Mouse (Mus musculus): ENCODE measurements around the gene Wnk2.

Gene Wnk2

GRCm38 (mm10) chr13:49134491-49134890, 13.3 kb downstream of the Wnk2 start:
- DNase-seq = no peak

GRCm38 (mm10) chr13:49133125-49133524, 14.7 kb downstream of the Wnk2 start:
- DNase-seq = no peak

GRCm38 (mm10) chr13:49131946-49132687, 15.7 kb downstream of the Wnk2 start:
- no peak for DNase-seq

GRCm38 (mm10) chr13:49131342-49131855, 16.4 kb downstream of the Wnk2 start:
- no peak for DNase-seq

GRCm38 (mm10) chr13:49129845-49130244, 18.0 kb downstream of the Wnk2 start:
- no peak for DNase-seq

GRCm38 (mm10) chr13:49129154-49129553, 18.7 kb downstream of the Wnk2 start:
- no peak for DNase-seq

- DNase-seq = peak in 1 of 2 experiments; percentile 15
These were observed 19.8 kb downstream of the Wnk2 start for GRCm38 (mm10) chr13:49127844-49128631.

- DNase-seq = no peak
These were observed 25.7 kb downstream of the Wnk2 start for GRCm38 (mm10) chr13:49122106-49122505.

- no peak for DNase-seq
These were observed 30.3 kb downstream of the Wnk2 start for GRCm38 (mm10) chr13:49117563-49117962.

GRCm38 (mm10) chr13:49114921-49115320, 32.9 kb downstream of the Wnk2 start:
- no peak for DNase-seq

GRCm38 (mm10) chr13:49114116-49114515, 33.7 kb downstream of the Wnk2 start:
- no peak for DNase-seq

GRCm38 (mm10) chr13:49113345-49113744, 34.5 kb downstream of the Wnk2 start:
- no peak for DNase-seq

- DNase-seq = no peak
These were observed 35.2 kb downstream of the Wnk2 start for GRCm38 (mm10) chr13:49112652-49113051.

GRCm38 (mm10) chr13:49109665-49110064, 38.1 kb downstream of the Wnk2 start:
- no peak for DNase-seq

GRCm38 (mm10) chr13:49108119-49108846, 39.5 kb downstream of the Wnk2 start:
- DNase-seq = no peak

GRCm38 (mm10) chr13:49103913-49104312, 43.9 kb downstream of the Wnk2 start:
- no peak for DNase-seq

GRCm38 (mm10) chr13:49103235-49103634, 44.6 kb downstream of the Wnk2 start:
- DNase-seq = no peak

- peak; percentile 61 to 67 for DNase-seq
These were observed 47.4 kb downstream of the Wnk2 start for GRCm38 (mm10) chr13:49100417-49100816.

GRCm38 (mm10) chr13:49096826-49097225, 51.0 kb downstream of the Wnk2 start:
- no peak for DNase-seq

GRCm38 (mm10) chr13:49094667-49095066, 53.1 kb downstream of the Wnk2 start:
- no peak for DNase-seq

GRCm38 (mm10) chr13:49093471-49093891, 54.3 kb downstream of the Wnk2 start:
- DNase-seq = no peak

- DNase-seq = no peak
These were observed 55.2 kb downstream of the Wnk2 start for GRCm38 (mm10) chr13:49092596-49092995.

- DNase-seq = no peak
These were observed 57.6 kb downstream of the Wnk2 start for GRCm38 (mm10) chr13:49090176-49090575.

Measured in lung, adult 18-20 months (tissue).